ENCODE assay signal across 8 mouse cellular contexts in genomic region chr15:98772511-98773211, GRCm38 (mm10). TPM values are rescaled to one million over a fixed set of nuclear protein-coding genes. Genes with fewer than 3 reads are reported as not detected.
DNase-seq lines count a peak whose midpoint lies in the region; ATAC-seq and TF ChIP-seq lines count a peak whose summit lies in the region.

No protein-coding gene starts in this region.

- peak; percentile 50 to 59 for DNase-seq in spleen, adult 2 months (ENCODE audit: low read depth in 1 of 2, low spot score in 2 of 2)
- no peak for DNase-seq in spleen, postnatal 4 days (ENCODE audit: low spot score in 2 of 2)
- DNase-seq in embryonic facial prominence, embryonic 14.5 days (ENCODE audit: low spot score) = no peak
- peak; percentile 68 for DNase-seq in thymus, adult 2 months
- no peak for DNase-seq in urinary bladder, postnatal 10 days (ENCODE audit: low spot score)
- DNase-seq in layer of hippocampus, postnatal 14 days (ENCODE audit: low spot score in 2 of 2) = no peak

- H3K4me3 ChIP-seq in spleen, adult 2 months (ENCODE audit: extremely low read depth, insufficient read depth, insufficient read length) = peak overlapping the region; percentile 43
- peak overlapping the region; percentile 36 for H3K4me3 ChIP-seq in embryonic facial prominence, embryonic 14.5 days (ENCODE audit: low read depth, low read length)
- peak overlapping the region; percentile 42 for H3K4me3 ChIP-seq in kidney, embryonic 15.5 days (replicated peaks)
- peak overlapping the region; percentile 57 for H3K4me3 ChIP-seq in thymus, adult 2 months (ENCODE audit: control insufficient read depth, insufficient read depth, low read length)

- ATAC-seq in embryonic facial prominence, embryonic 14.5 days (ENCODE audit: low read depth) = no peak
- ATAC-seq in kidney, embryonic 15.5 days (replicated peaks; ENCODE audit: low FRiP score) = no peak
- peak; percentile 87 for ATAC-seq in megakaryocyte, adult 5-6 weeks (ENCODE audit: poor library complexity, severe bottlenecking)

- H3K9me3 ChIP-seq in embryonic facial prominence, embryonic 14.5 days (ENCODE audit: control insufficient read depth, low read length) = no peaks in the 10 kb centered on the region
- no peaks in the 10 kb centered on the region for H3K9me3 ChIP-seq in kidney, embryonic 15.5 days (replicated peaks)

- peak overlapping the region; percentile 42 for H3K9ac ChIP-seq in embryonic facial prominence, embryonic 14.5 days (ENCODE audit: low read depth, low read length)
- H3K9ac ChIP-seq in kidney, embryonic 15.5 days = peak overlapping the region; percentile 32; the same call in 1 of the 2 replicates

- peaks cover 21% of the 10 kb centered on the region for H3K4me1 ChIP-seq in spleen, adult 2 months (ENCODE audit: control insufficient read depth, insufficient read depth, insufficient read length)
- peaks cover 10% of the 10 kb centered on the region for H3K4me1 ChIP-seq in embryonic facial prominence, embryonic 14.5 days (ENCODE audit: control insufficient read depth, insufficient read depth, low read length)
- H3K4me1 ChIP-seq in kidney, embryonic 15.5 days = peaks cover 41% of the 10 kb centered on the region
- peaks cover 28% of the 10 kb centered on the region for H3K4me1 ChIP-seq in thymus, adult 2 months (replicated peaks; ENCODE audit: control insufficient read depth, insufficient read depth, low read length)

- peaks cover 19% of the 10 kb centered on the region for H3K27me3 ChIP-seq in spleen, adult 2 months (ENCODE audit: control insufficient read depth, insufficient read depth, low read length)
- H3K27me3 ChIP-seq in embryonic facial prominence, embryonic 14.5 days (replicated peaks; ENCODE audit: control insufficient read depth, insufficient read depth, low read length) = peaks cover 70% of the 10 kb centered on the region
- peaks cover 93% of the 10 kb centered on the region for H3K27me3 ChIP-seq in kidney, embryonic 15.5 days
- peaks cover 19% of the 10 kb centered on the region; the same call in 1 of the 2 replicates for H3K27me3 ChIP-seq in thymus, adult 2 months (ENCODE audit: control insufficient read depth, insufficient read depth, low read length)

- H3K4me2 ChIP-seq in embryonic facial prominence, embryonic 14.5 days (ENCODE audit: low read depth, low read length) = peak overlapping the region; percentile 58
- peak overlapping the region; percentile 67 for H3K4me2 ChIP-seq in kidney, embryonic 15.5 days

- H3K27ac ChIP-seq in spleen, adult 2 months (ENCODE audit: insufficient read depth, low read length) = 0 out of 2 replicates have a peak overlapping the region, but pooled peaks have one; percentile 4
- H3K27ac ChIP-seq in embryonic facial prominence, embryonic 14.5 days (replicated peaks; ENCODE audit: low read depth, low read length) = no peak overlapping the region
- no peak overlapping the region for H3K27ac ChIP-seq in kidney, embryonic 15.5 days
- H3K27ac ChIP-seq in thymus, adult 2 months (ENCODE audit: control insufficient read depth, insufficient read depth, low read length) = peak overlapping the region; percentile 70

- WGBS in spleen, adult 2 months = 8% methylated on average over 36 of the region's 36 CpGs
- WGBS in embryonic facial prominence, embryonic 14.5 days = 4% methylated on average over 33 of the region's 36 CpGs
- 2% methylated on average over 36 of the region's 36 CpGs for WGBS in kidney, embryonic 15.5 days
- WGBS in thymus, adult 2 months = 6% methylated on average over 36 of the region's 36 CpGs

- no peak; the same call in 1 of the 2 replicates for TF ChIP-seq POLR2A in spleen, adult 2 months (IDR thresholded peaks at IDR 0.05; ENCODE audit: low read depth, low read length)
- peak; percentile 51; the same call in 1 of the 2 replicates for TF ChIP-seq POLR2A in thymus, adult 2 months (IDR thresholded peaks at IDR 0.05; ENCODE audit: control insufficient read depth, extremely low read depth, insufficient read depth, low read length, poor library complexity)

- H3K36me3 ChIP-seq in spleen, adult 2 months (ENCODE audit: control insufficient read depth, insufficient read depth, low read length) = no peaks in the 10 kb centered on the region
- H3K36me3 ChIP-seq in embryonic facial prominence, embryonic 14.5 days (ENCODE audit: control insufficient read depth, insufficient read depth, low read length) = no peaks in the 10 kb centered on the region
- no peaks in the 10 kb centered on the region for H3K36me3 ChIP-seq in kidney, embryonic 15.5 days
- no peaks in the 10 kb centered on the region for H3K36me3 ChIP-seq in thymus, adult 2 months (ENCODE audit: control insufficient read depth, insufficient read depth, low read length)

- no peak for TF ChIP-seq CTCF in spleen, adult 2 months (IDR thresholded peaks at IDR 0.05; ENCODE audit: extremely low read depth, insufficient read depth, insufficient read length, insufficient replicate concordance)
- TF ChIP-seq CTCF in thymus, adult 2 months (IDR thresholded peaks at IDR 0.05; ENCODE audit: borderline replicate concordance, control insufficient read depth, extremely low read depth, insufficient read depth, low read length, poor library complexity) = peak; percentile 13; the same call in 1 of the 2 replicates

RNA-seq across cellular contexts. Expression of gene Wnt10b, which starts 5.3 kb away (rescaled TPM):
- polyA plus RNA-seq in spleen, adult 2 months (2012; rRNA removed) = 0.78 and 0.93 TPM in 2 replicates
- 4.1 and 4.3 TPM in 2 replicates for polyA plus RNA-seq in embryonic facial prominence, embryonic 14.5 days (2014; fragmentation: Nextera tagmentation; extraction: Ambion mirVana)
- 0.12 and 0.31 TPM in 2 replicates for polyA plus RNA-seq in kidney, embryonic 15.5 days (2015; fragmentation: Nextera tagmentation; extraction: Ambion mirVana)
- 0.04 and 0.34 TPM in 2 replicates for total RNA-seq in megakaryocyte, adult 5-6 weeks (2015)
- total RNA-seq in megakaryocyte, adult 5-6 weeks (2017) = not detected in 2 replicates
- 3.4 and 3.9 TPM in 2 replicates for polyA plus RNA-seq in thymus, adult 2 months (2012; rRNA removed)
- total RNA-seq in layer of hippocampus, postnatal 14 days (2021) = under 1 TPM; 0.41 to 0.48 TPM

RNA-seq across cellular contexts. Expression of gene Arf3, which starts 9.6 kb away (rescaled TPM):
- polyA plus RNA-seq in spleen, adult 2 months (2012; rRNA removed) = 65.2 and 70.5 TPM in 2 replicates
- polyA plus RNA-seq in embryonic facial prominence, embryonic 14.5 days (2014; fragmentation: Nextera tagmentation; extraction: Ambion mirVana) = 33.9 and 34.8 TPM in 2 replicates
- 51.9 and 55.6 TPM in 2 replicates for polyA plus RNA-seq in kidney, embryonic 15.5 days (2015; fragmentation: Nextera tagmentation; extraction: Ambion mirVana)
- total RNA-seq in megakaryocyte, adult 5-6 weeks (2015) = 28.3 and 35.9 TPM in 2 replicates
- total RNA-seq in megakaryocyte, adult 5-6 weeks (2017) = 33.8 and 37.8 TPM in 2 replicates
- 165 and 182 TPM in 2 replicates for polyA plus RNA-seq in thymus, adult 2 months (2012; rRNA removed)
- 100 to 1,000 TPM; 791 to 794 TPM for total RNA-seq in layer of hippocampus, postnatal 14 days (2021)

RNA-seq across cellular contexts. Expression of gene Wnt1, which starts 17.0 kb away (rescaled TPM):
- not detected in 2 replicates for polyA plus RNA-seq in spleen, adult 2 months (2012; rRNA removed)
- polyA plus RNA-seq in embryonic facial prominence, embryonic 14.5 days (2014; fragmentation: Nextera tagmentation; extraction: Ambion mirVana) = 0.10 TPM in 1 of 2 replicates, not detected in the other
- polyA plus RNA-seq in kidney, embryonic 15.5 days (2015; fragmentation: Nextera tagmentation; extraction: Ambion mirVana) = 0.06 TPM in 1 of 2 replicates, not detected in the other
- not detected in 2 replicates for total RNA-seq in megakaryocyte, adult 5-6 weeks (2015)
- not detected in 2 replicates for total RNA-seq in megakaryocyte, adult 5-6 weeks (2017)
- polyA plus RNA-seq in thymus, adult 2 months (2012; rRNA removed) = 0.07 and 0.22 TPM in 2 replicates
- not detected for total RNA-seq in layer of hippocampus, postnatal 14 days (2021)

RNA-seq across cellular contexts. Expression of gene Ddn, which starts 36.6 kb away (rescaled TPM):
- polyA plus RNA-seq in spleen, adult 2 months (2012; rRNA removed) = 0.20 and 0.39 TPM in 2 replicates
- 0.07 TPM in 1 of 2 replicates, not detected in the other for polyA plus RNA-seq in embryonic facial prominence, embryonic 14.5 days (2014; fragmentation: Nextera tagmentation; extraction: Ambion mirVana)
- 2.9 and 3.2 TPM in 2 replicates for polyA plus RNA-seq in kidney, embryonic 15.5 days (2015; fragmentation: Nextera tagmentation; extraction: Ambion mirVana)
- total RNA-seq in megakaryocyte, adult 5-6 weeks (2015) = not detected in 2 replicates
- total RNA-seq in megakaryocyte, adult 5-6 weeks (2017) = 0.15 and 0.16 TPM in 2 replicates
- 0.26 and 0.65 TPM in 2 replicates for polyA plus RNA-seq in thymus, adult 2 months (2012; rRNA removed)
- 100 to 1,000 TPM; 747 to 793 TPM for total RNA-seq in layer of hippocampus, postnatal 14 days (2021)

RNA-seq across cellular contexts. Expression of gene Fkbp11, which starts 44.7 kb away (rescaled TPM):
- polyA plus RNA-seq in spleen, adult 2 months (2012; rRNA removed) = 16.7 and 18.1 TPM in 2 replicates
- polyA plus RNA-seq in embryonic facial prominence, embryonic 14.5 days (2014; fragmentation: Nextera tagmentation; extraction: Ambion mirVana) = 88.8 and 108 TPM in 2 replicates
- 40.3 and 40.5 TPM in 2 replicates for polyA plus RNA-seq in kidney, embryonic 15.5 days (2015; fragmentation: Nextera tagmentation; extraction: Ambion mirVana)
- 0.40 TPM in 1 of 2 replicates, not detected in the other for total RNA-seq in megakaryocyte, adult 5-6 weeks (2015)
- total RNA-seq in megakaryocyte, adult 5-6 weeks (2017) = 0.33 and 1.4 TPM in 2 replicates
- polyA plus RNA-seq in thymus, adult 2 months (2012; rRNA removed) = 2.1 and 3.1 TPM in 2 replicates
- 1 to 10 TPM; 1.3 to 2.7 TPM for total RNA-seq in layer of hippocampus, postnatal 14 days (2021)

Comparison
In these comparisons a context has a peak if more than half of its experiments do, and no peak if none do; other contexts are left out.
1. DNase-seq: peak in spleen, adult 2 months (2 of 2) and thymus, adult 2 months (single experiment); none in spleen, postnatal 4 days (0 of 2), embryonic facial prominence, embryonic 14.5 days (single experiment), urinary bladder, postnatal 10 days (single experiment) and layer of hippocampus, postnatal 14 days (0 of 2).
2. H3K27ac ChIP-seq: peak in spleen, adult 2 months (single experiment) and thymus, adult 2 months (single experiment); none in embryonic facial prominence, embryonic 14.5 days (single experiment) and kidney, embryonic 15.5 days (single experiment).
3. Peak in every context shown above with its lines, with median percentiles within 50 percentile points of each other: H3K4me3 ChIP-seq.